Mouse (Mus musculus): ENCODE measurements around the gene Wdr83os. TPM values are rescaled to one million over a fixed set of nuclear protein-coding genes. Genes with fewer than 3 reads are reported as not detected.

Wdr83os gene
- total and polyA plus RNA-seq, 2 experiments from 2014 or later, result 123 to 131 TPM

GRCm38 (mm10) chr8:85071514-85072281 is 8.8 kb upstream of the Wdr83os start, which contains the start of gene Dhps:
Dhps (plus strand) TSS chr8:85071757.
- under 1% methylated on average over 65 of the region's 68 CpGs for WGBS
- H3K4me2 ChIP-seq (ENCODE audit: low read depth, low read length), result peak within 1 kb of the TSS; percentile 85
- H3K9me3 ChIP-seq (ENCODE audit: low read length), result no peaks in the 10 kb centered on the region
- DNase-seq (ENCODE audit: low spot score) (peak; percentile 96), ATAC-seq (peak; percentile 92)
- H3K4me1 ChIP-seq (ENCODE audit: insufficient read depth, low read length), result 0 out of 2 replicates have a peak, but pooled peaks cover 6% of the 10 kb centered on the region
- H3K27me3 ChIP-seq (ENCODE audit: insufficient read depth, low read length), result no peaks in the 10 kb centered on the region
- H3K4me3 ChIP-seq (ENCODE audit: low read length), result peak within 1 kb of the TSS; percentile 91
- H3K36me3 ChIP-seq (ENCODE audit: insufficient read depth, low read length), result peaks cover 34% of the 10 kb centered on the region
- peak; percentile 21; the same call in 1 of the 2 replicates for TF ChIP-seq CTCF (IDR thresholded peaks at IDR 0.05; ENCODE audit: low read depth)
- H3K9ac ChIP-seq (replicated peaks; ENCODE audit: low read length), result peak within 1 kb of the TSS; percentile 88
- H3K27ac ChIP-seq, result peak within 1 kb of the TSS; percentile 94

- 38% methylated on average over 9 of the region's 9 CpGs for WGBS
- DNase-seq (ENCODE audit: low spot score), result no peak
- peak overlapping the region; percentile 94 for H3K27ac ChIP-seq
- TF ChIP-seq CTCF (IDR thresholded peaks at IDR 0.05; ENCODE audit: low read depth), result no peak
- 0 out of 2 replicates have a peak, but pooled peaks cover 6% of the 10 kb centered on the region for H3K4me1 ChIP-seq (ENCODE audit: insufficient read depth, low read length)
- H3K4me3 ChIP-seq (ENCODE audit: low read length), result peak overlapping the region; percentile 91
- peaks cover 26% of the 10 kb centered on the region for H3K36me3 ChIP-seq (ENCODE audit: insufficient read depth, low read length)
- peak overlapping the region; percentile 85 for H3K4me2 ChIP-seq (ENCODE audit: low read depth, low read length)
- no peak for ATAC-seq
- peak overlapping the region; percentile 88 for H3K9ac ChIP-seq (replicated peaks; ENCODE audit: low read length)
- H3K9me3 ChIP-seq (ENCODE audit: low read length), result no peaks in the 10 kb centered on the region
- no peaks in the 10 kb centered on the region for H3K27me3 ChIP-seq (ENCODE audit: insufficient read depth, low read length)
Measured at GRCm38 (mm10) chr8:85072364-85072929, 8.1 kb upstream of the Wdr83os start.

- no peak for TF ChIP-seq CTCF (IDR thresholded peaks at IDR 0.05; ENCODE audit: low read depth)
- ATAC-seq (no peak), DNase-seq (ENCODE audit: low spot score) (no peak)
- Histone ChIP-seq H3K9me3 (ENCODE audit: low read length) (no peaks in the 10 kb centered on the region), H3K4me3 (ENCODE audit: low read length) (no peak overlapping the region), H3K4me2 (ENCODE audit: low read depth, low read length) (peak overlapping the region; percentile 85; the same call in 1 of the 2 replicates), H3K9ac (replicated peaks; ENCODE audit: low read length) (no peak overlapping the region), H3K27me3 (ENCODE audit: insufficient read depth, low read length) (no peaks in the 10 kb centered on the region), H3K36me3 (ENCODE audit: insufficient read depth, low read length) (peaks cover 24% of the 10 kb centered on the region), H3K27ac (no peak overlapping the region), H3K4me1 (ENCODE audit: insufficient read depth, low read length) (0 out of 2 replicates have a peak, but pooled peaks cover 6% of the 10 kb centered on the region)
- WGBS, result 89% methylated on average over 15 of the region's 15 CpGs
Measured at GRCm38 (mm10) chr8:85073041-85073612, 7.4 kb upstream of the Wdr83os start.

- ATAC-seq, result no peak
- Histone ChIP-seq H3K9me3 (ENCODE audit: low read length) (no peaks in the 10 kb centered on the region), H3K4me2 (ENCODE audit: low read depth, low read length) (no peak overlapping the region), H3K36me3 (ENCODE audit: insufficient read depth, low read length) (peaks cover 24% of the 10 kb centered on the region), H3K4me3 (ENCODE audit: low read length) (no peak overlapping the region), H3K9ac (replicated peaks; ENCODE audit: low read length) (no peak overlapping the region), H3K27me3 (ENCODE audit: insufficient read depth, low read length) (no peaks in the 10 kb centered on the region), H3K27ac (no peak overlapping the region), H3K4me1 (ENCODE audit: insufficient read depth, low read length) (0 out of 2 replicates have a peak, but pooled peaks cover 6% of the 10 kb centered on the region)
- no peak for DNase-seq (ENCODE audit: low spot score)
- 88% methylated on average over 10 of the region's 10 CpGs for WGBS
- no peak for TF ChIP-seq CTCF (IDR thresholded peaks at IDR 0.05; ENCODE audit: low read depth)
Measured at GRCm38 (mm10) chr8:85074167-85074566, 6.4 kb upstream of the Wdr83os start.

- no peak overlapping the region for H3K4me3 ChIP-seq (ENCODE audit: low read length)
- TF ChIP-seq CTCF (IDR thresholded peaks at IDR 0.05; ENCODE audit: low read depth), result no peak
- DNase-seq (ENCODE audit: low spot score), result no peak
- H3K27ac ChIP-seq, result no peak overlapping the region
- H3K36me3 ChIP-seq (ENCODE audit: insufficient read depth, low read length), result peaks cover 24% of the 10 kb centered on the region
- no peaks in the 10 kb centered on the region for H3K27me3 ChIP-seq (ENCODE audit: insufficient read depth, low read length)
- H3K9me3 ChIP-seq (ENCODE audit: low read length), result no peaks in the 10 kb centered on the region
- H3K4me1 ChIP-seq (ENCODE audit: insufficient read depth, low read length), result peaks cover 9% of the 10 kb centered on the region; the same call in 1 of the 2 replicates
- no peak for ATAC-seq
- WGBS, result 93% methylated on average over 10 of the region's 10 CpGs
- H3K4me2 ChIP-seq (ENCODE audit: low read depth, low read length), result no peak overlapping the region
- H3K9ac ChIP-seq (replicated peaks; ENCODE audit: low read length), result no peak overlapping the region
Measured at GRCm38 (mm10) chr8:85074617-85075016, 5.9 kb upstream of the Wdr83os start.

GRCm38 (mm10) chr8:85076001-85076400 is 4.5 kb upstream of the Wdr83os start:
- no peaks in the 10 kb centered on the region for H3K9me3 ChIP-seq (ENCODE audit: low read length)
- peaks cover 24% of the 10 kb centered on the region for H3K36me3 ChIP-seq (ENCODE audit: insufficient read depth, low read length)
- no peak overlapping the region for H3K27ac ChIP-seq
- ATAC-seq, result no peak
- DNase-seq (ENCODE audit: low spot score), result peak; percentile 30
- no peak overlapping the region for H3K9ac ChIP-seq (replicated peaks; ENCODE audit: low read length)
- TF ChIP-seq CTCF (IDR thresholded peaks at IDR 0.05; ENCODE audit: low read depth), result peak; percentile 65
- no peak overlapping the region for H3K4me3 ChIP-seq (ENCODE audit: low read length)
- H3K4me2 ChIP-seq (ENCODE audit: low read depth, low read length), result no peak overlapping the region
- H3K27me3 ChIP-seq (ENCODE audit: insufficient read depth, low read length), result no peaks in the 10 kb centered on the region
- peaks cover 11% of the 10 kb centered on the region; the same call in 1 of the 2 replicates for H3K4me1 ChIP-seq (ENCODE audit: insufficient read depth, low read length)
- WGBS, result 83% methylated on average over 9 of the region's 9 CpGs

Measured in hindbrain, postnatal 0 days (tissue).